25 mouse cellular contexts compared by ENCODE assay signal in genomic region chr7:24984307-24984706, GRCm38 (mm10). TPM values are rescaled to one million over a fixed set of nuclear protein-coding genes. Genes with fewer than 3 reads are reported as not detected.
DNase-seq lines count a peak whose midpoint lies in the region; TF ChIP-seq lines count a peak whose summit lies in the region.
"Had no signal": no experiment of that assay in that cellular context is flagged by ENCODE, and none has a peak within 500 bp of the region (broad histone marks: within the 10 kb centered on the region; RNA-seq: fewer than 3 reads in every experiment).

No protein-coding gene starts in this region.

- H3K27ac ChIP-seq in layer of hippocampus, adult 2 months = no peak overlapping the region
- no peak overlapping the region for H3K27ac ChIP-seq in gastrocnemius, adult 2 months
- H3K27ac ChIP-seq: forebrain, embryonic 13.5 days; limb, embryonic 10.5 days; macrophage; midbrain, embryonic 10.5 days; stomach, postnatal 0 days had no signal

- peaks cover 65% of the 10 kb centered on the region for H3K36me3 ChIP-seq in E14TG2a.4 (ENCODE audit: insufficient read depth, low read length)
- H3K36me3 ChIP-seq: heart, embryonic 12.5 days; limb, embryonic 10.5 days had no signal

- H3K27me3 ChIP-seq in E14TG2a.4 (ENCODE audit: insufficient read depth, low read length) = no peaks in the 10 kb centered on the region
- H3K27me3 ChIP-seq: forebrain, embryonic 13.5 days had no signal

- TF ChIP-seq CTCF in layer of hippocampus, adult 2 months (conservative IDR thresholded peaks at IDR 0.05) = peak; percentile 67
- TF ChIP-seq CTCF in E14TG2a.4 (conservative IDR thresholded peaks at IDR 0.05; ENCODE audit: low read length) = peak; percentile 70
- TF ChIP-seq CTCF in gastrocnemius, adult 2 months (IDR thresholded peaks at IDR 0.05) = no peak

- intact Hi-C loops in gastrocnemius, adult 2 months (cut with DNase I) = no loop called here

- peak; percentile 53 to 59 for DNase-seq in cerebellum, postnatal 10 days
- DNase-seq in cerebellum, adult 8-10 months = no peak
- DNase-seq in layer of hippocampus, adult 2 months (ENCODE audit: low spot score in 2 of 2) = no peak
- DNase-seq in layer of hippocampus, postnatal 10 days (ENCODE audit: low spot score in 2 of 2) = no peak
- DNase-seq in R1 (ENCODE audit: low read depth, low spot score) = peak; percentile 66
- DNase-seq in gastrocnemius, adult 2 months = no peak
- DNase-seq in spleen, postnatal 4 days (ENCODE audit: low spot score in 2 of 2) = no peak
- DNase-seq: adrenal gland, postnatal 25 days; cerebellum, adult 11-12 months; gastrocnemius, postnatal 14 days; heart, adult 11 months; heart, postnatal 10 days; kidney, adult 2 months; kidney, postnatal 25 days; liver; liver, postnatal 0 days; thymus, postnatal 14 days had no signal

- no peak overlapping the region for H3K4me3 ChIP-seq in layer of hippocampus, adult 2 months
- no peak overlapping the region for H3K4me3 ChIP-seq in E14TG2a.4 (replicated peaks; ENCODE audit: low read length)
- no peak overlapping the region for H3K4me3 ChIP-seq in gastrocnemius, adult 2 months
- H3K4me3 ChIP-seq: forebrain, embryonic 13.5 days; heart, embryonic 12.5 days; limb, embryonic 10.5 days; midbrain, embryonic 10.5 days had no signal

- H3K9me3 ChIP-seq in E14TG2a.4 (ENCODE audit: low read length) = peaks cover 8% of the 10 kb centered on the region; the same call in 1 of the 2 replicates
- H3K9me3 ChIP-seq: forebrain, embryonic 13.5 days; heart, embryonic 12.5 days; limb, embryonic 10.5 days; midbrain, embryonic 10.5 days had no signal

- H3K4me1 ChIP-seq in E14TG2a.4 (replicated peaks; ENCODE audit: low read depth, low read length) = peaks cover 18% of the 10 kb centered on the region
- H3K4me1 ChIP-seq: forebrain, embryonic 13.5 days; heart, embryonic 12.5 days; limb, embryonic 10.5 days; midbrain, embryonic 10.5 days had no signal

RNA-seq across cellular contexts. Expression of gene Rabac1, which starts 11.8 kb away (rescaled TPM):
- 100 to 1,000 TPM; 275 to 315 TPM for total RNA-seq in layer of hippocampus, adult 2 months (2021)
- 100 to 1,000 TPM; 247 to 271 TPM for total RNA-seq in layer of hippocampus, postnatal 10 days (2021)
- total RNA-seq in gastrocnemius, adult 2 months (2021) = 100 to 1,000 TPM; 231 to 243 TPM

RNA-seq across cellular contexts. Expression of gene Atp1a3, which starts 21.5 kb away (rescaled TPM):
- total RNA-seq in layer of hippocampus, adult 2 months (2021) = 1,000 to 10,000 TPM; 2,443 to 2,563 TPM
- total RNA-seq in layer of hippocampus, postnatal 10 days (2021) = 1,000 to 10,000 TPM; 1,908 to 2,310 TPM
- total RNA-seq in gastrocnemius, adult 2 months (2021) = not detected

RNA-seq across cellular contexts. Expression of gene Gm4881, which starts 40.0 kb away (rescaled TPM):
- not detected for total RNA-seq in layer of hippocampus, adult 2 months (2021)
- not detected for total RNA-seq in layer of hippocampus, postnatal 10 days (2021)
- total RNA-seq in gastrocnemius, adult 2 months (2021) = not detected
- total RNA-seq: adrenal gland, postnatal 25 days; gastrocnemius, postnatal 14 days; heart, postnatal 10 days; neutrophil, adult 5-6 weeks had no signal

Comparison
In these comparisons a context has a peak if more than half of its experiments do, and no peak if none do; other contexts are left out.
1. DNase-seq: peak in cerebellum, postnatal 10 days (2 of 2) and R1 (single experiment); none in cerebellum, adult 8-10 months (single experiment), layer of hippocampus, adult 2 months (0 of 2), layer of hippocampus, postnatal 10 days (0 of 2), gastrocnemius, adult 2 months (single experiment) and spleen, postnatal 4 days (0 of 2).
2. RNA of gene Atp1a3, which starts 21.5 kb away (total RNA-seq): 2,443 to 2,563 TPM in layer of hippocampus, adult 2 months and 1,908 to 2,310 TPM in layer of hippocampus, postnatal 10 days; not detected in gastrocnemius, adult 2 months; every median in the first group is over 1,000 times any median in the second.